Mouse (Mus musculus): Measurements from ENCODE around the gene Cisd1.

GRCm38 (mm10) chr10:71389311-71389710, 44.6 kb upstream of the Cisd1 start:
- TF ChIP-seq CTCF (IDR thresholded peaks at IDR 0.05; ENCODE audit: low read depth) (no peak), EP300 (IDR thresholded peaks at IDR 0.05; ENCODE audit: low read depth) (no peak)

Measured in liver, embryonic 14.5 days (tissue).